ENCODE assay signal across 22 mouse cellular contexts in the genomic region with DNA sequence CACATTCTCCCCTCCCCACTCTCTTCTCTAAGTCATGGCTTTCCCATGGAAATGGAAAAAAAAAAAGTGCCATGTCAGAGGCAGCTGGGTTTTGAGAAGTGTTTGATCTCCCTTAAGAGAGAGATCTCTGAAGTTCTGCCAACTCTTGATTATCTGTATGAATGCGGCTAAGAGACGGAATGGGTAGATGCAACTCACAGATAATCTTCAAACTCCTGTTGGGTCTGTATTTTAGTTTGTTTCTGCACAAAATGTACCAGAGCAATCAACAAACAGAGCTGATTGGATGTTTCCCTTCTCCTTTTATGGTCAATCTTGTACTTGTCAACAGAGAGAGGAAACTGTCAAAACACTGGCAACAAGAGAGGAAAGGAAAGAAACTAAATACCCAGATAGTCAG. TPM values are rescaled to one million over a fixed set of nuclear protein-coding genes. Genes with fewer than 3 reads are reported as not detected.
DNase-seq lines count a peak whose midpoint lies in the region; ATAC-seq and TF ChIP-seq lines count a peak whose summit lies in the region.
"Had no signal": no experiment of that assay in that cellular context is flagged by ENCODE, and none has a peak within 500 bp of the region (broad histone marks: within the 10 kb centered on the region; RNA-seq: fewer than 3 reads in every experiment).

No protein-coding gene starts in this region.

- DNase-seq in embryonic facial prominence, embryonic 14.5 days (ENCODE audit: low spot score): peak; percentile 41
- no peak for DNase-seq in embryonic facial prominence, embryonic 10.5 days (ENCODE audit: low spot score)
- peak; percentile 53 for DNase-seq in lung, postnatal 0 days (ENCODE audit: low spot score)
- DNase-seq in lung, postnatal 14 days: no peak
- peak; percentile 2 for DNase-seq in induced T-regulatory cell, adult 2 months (ENCODE audit: low read depth)
- no peak for DNase-seq in T-cell, adult 2 months (ENCODE audit: low spot score)
- DNase-seq: adrenal gland, postnatal 10 days; cerebellum, adult 9-11 months; kidney, postnatal 36 days; layer of hippocampus, postnatal 36 days; liver, embryonic 13.5 days; lung, postnatal 10 days; thymus, postnatal 25 days had no signal

- no peak overlapping the region for H3K4me2 ChIP-seq in embryonic facial prominence, embryonic 14.5 days (ENCODE audit: low read depth, low read length)
- H3K4me2 ChIP-seq in lung, postnatal 0 days (replicated peaks; ENCODE audit: low read depth, low read length): no peak overlapping the region
- no peak overlapping the region for H3K4me2 ChIP-seq in kidney, embryonic 16.5 days (replicated peaks; ENCODE audit: low read depth, low read length)
- H3K4me2 ChIP-seq: forebrain, embryonic 12.5 days; hindbrain, embryonic 15.5 days; limb, embryonic 13.5 days; liver, embryonic 13.5 days; midbrain, embryonic 15.5 days had no signal

- no peak overlapping the region for H3K4me3 ChIP-seq in embryonic facial prominence, embryonic 14.5 days (ENCODE audit: low read depth, low read length)
- no peak overlapping the region for H3K4me3 ChIP-seq in embryonic facial prominence, embryonic 10.5 days
- no peak overlapping the region for H3K4me3 ChIP-seq in lung, postnatal 0 days (ENCODE audit: low read depth, low read length)
- H3K4me3 ChIP-seq in kidney, embryonic 16.5 days (ENCODE audit: low read length): no peak overlapping the region
- H3K4me3 ChIP-seq: forebrain, embryonic 12.5 days; heart, embryonic 10.5 days; hindbrain, embryonic 15.5 days; limb, embryonic 13.5 days; liver, embryonic 13.5 days; midbrain, embryonic 15.5 days had no signal

- H3K27ac ChIP-seq in embryonic facial prominence, embryonic 14.5 days (replicated peaks; ENCODE audit: low read depth, low read length): no peak overlapping the region
- no peak overlapping the region for H3K27ac ChIP-seq in embryonic facial prominence, embryonic 10.5 days (replicated peaks)
- H3K27ac ChIP-seq in lung, postnatal 0 days (ENCODE audit: low read length): 0 out of 2 replicates have a peak overlapping the region, but pooled peaks have one; percentile 54
- H3K27ac ChIP-seq in kidney, embryonic 16.5 days (ENCODE audit: low read length): no peak overlapping the region
- H3K27ac ChIP-seq: forebrain, embryonic 12.5 days; heart, embryonic 10.5 days; hindbrain, embryonic 15.5 days; limb, embryonic 13.5 days; liver, embryonic 13.5 days; midbrain, embryonic 15.5 days had no signal

- 0 out of 2 replicates have a peak, but pooled peaks have one; percentile 35 for TF ChIP-seq EP300 in lung, postnatal 0 days (IDR thresholded peaks at IDR 0.05)

- ATAC-seq in embryonic facial prominence, embryonic 14.5 days (ENCODE audit: low read depth): no peak
- peak; percentile 34; the same call in 1 of the 2 replicates for ATAC-seq in lung, postnatal 0 days
- peak; percentile 53 for ATAC-seq in CD4-positive, CD25-positive, alpha-beta regulatory T cell, adult 4 months
- no peak for ATAC-seq in kidney, embryonic 16.5 days (ENCODE audit: low FRiP score, low TSS enrichment)
- ATAC-seq: intestine, embryonic 16.5 days; midbrain, embryonic 15.5 days; Patski had no signal

- H3K27me3 ChIP-seq in embryonic facial prominence, embryonic 14.5 days (replicated peaks; ENCODE audit: control insufficient read depth, insufficient read depth, low read length): no peaks in the 10 kb centered on the region
- H3K27me3 ChIP-seq in embryonic facial prominence, embryonic 10.5 days (replicated peaks; ENCODE audit: low read depth, poor library complexity, severe bottlenecking): no peaks in the 10 kb centered on the region
- H3K27me3 ChIP-seq in lung, postnatal 0 days (replicated peaks; ENCODE audit: insufficient read depth, low read length): no peaks in the 10 kb centered on the region
- no peaks in the 10 kb centered on the region for H3K27me3 ChIP-seq in kidney, embryonic 16.5 days (ENCODE audit: insufficient read depth, low read length)
- H3K27me3 ChIP-seq: forebrain, embryonic 12.5 days; hindbrain, embryonic 15.5 days; limb, embryonic 13.5 days; liver, embryonic 13.5 days; midbrain, embryonic 15.5 days; Patski had no signal

- H3K9ac ChIP-seq in embryonic facial prominence, embryonic 14.5 days (ENCODE audit: low read depth, low read length): no peak overlapping the region
- H3K9ac ChIP-seq in lung, postnatal 0 days (replicated peaks; ENCODE audit: low read depth): no peak overlapping the region
- H3K9ac ChIP-seq in kidney, embryonic 16.5 days (replicated peaks; ENCODE audit: low read length): no peak overlapping the region
- H3K9ac ChIP-seq: forebrain, embryonic 12.5 days; hindbrain, embryonic 15.5 days; limb, embryonic 13.5 days; liver, embryonic 13.5 days; midbrain, embryonic 15.5 days had no signal

- no peak for TF ChIP-seq CTCF in lung, postnatal 0 days (IDR thresholded peaks at IDR 0.05)

- no peaks in the 10 kb centered on the region for H3K4me1 ChIP-seq in embryonic facial prominence, embryonic 14.5 days (ENCODE audit: control insufficient read depth, insufficient read depth, low read length)
- H3K4me1 ChIP-seq in embryonic facial prominence, embryonic 10.5 days: peaks cover 13% of the 10 kb centered on the region
- H3K4me1 ChIP-seq in lung, postnatal 0 days (ENCODE audit: insufficient read depth, low read depth, low read length): no peaks in the 10 kb centered on the region; the same call in 1 of the 2 replicates
- H3K4me1 ChIP-seq in kidney, embryonic 16.5 days (ENCODE audit: insufficient read depth, low read length): no peaks in the 10 kb centered on the region
- H3K4me1 ChIP-seq: heart, embryonic 10.5 days; hindbrain, embryonic 15.5 days; liver, embryonic 13.5 days; midbrain, embryonic 15.5 days had no signal

- 45% methylated on average over 2 of the region's 2 CpGs for WGBS in embryonic facial prominence, embryonic 14.5 days
- 86% methylated on average over 2 of the region's 2 CpGs for WGBS in embryonic facial prominence, embryonic 10.5 days
- WGBS in lung, postnatal 0 days: 33% methylated on average over 2 of the region's 2 CpGs
- 79% methylated on average over 2 of the region's 2 CpGs for WGBS in kidney, embryonic 16.5 days

- no peaks in the 10 kb centered on the region for H3K36me3 ChIP-seq in embryonic facial prominence, embryonic 14.5 days (ENCODE audit: control insufficient read depth, insufficient read depth, low read length)
- H3K36me3 ChIP-seq in embryonic facial prominence, embryonic 10.5 days (replicated peaks): no peaks in the 10 kb centered on the region
- H3K36me3 ChIP-seq in lung, postnatal 0 days (ENCODE audit: insufficient read depth, low read length): no peaks in the 10 kb centered on the region
- no peaks in the 10 kb centered on the region for H3K36me3 ChIP-seq in kidney, embryonic 16.5 days (ENCODE audit: insufficient read depth, low read length)
- H3K36me3 ChIP-seq: forebrain, embryonic 12.5 days; heart, embryonic 10.5 days; hindbrain, embryonic 15.5 days; limb, embryonic 13.5 days; liver, embryonic 13.5 days; midbrain, embryonic 15.5 days had no signal

- H3K9me3 ChIP-seq in embryonic facial prominence, embryonic 14.5 days (ENCODE audit: control insufficient read depth, low read length): no peaks in the 10 kb centered on the region
- no peaks in the 10 kb centered on the region for H3K9me3 ChIP-seq in embryonic facial prominence, embryonic 10.5 days
- H3K9me3 ChIP-seq in lung, postnatal 0 days (ENCODE audit: low read length): no peaks in the 10 kb centered on the region
- H3K9me3 ChIP-seq in kidney, embryonic 16.5 days (ENCODE audit: low read length): no peaks in the 10 kb centered on the region
- H3K9me3 ChIP-seq: forebrain, embryonic 12.5 days; heart, embryonic 10.5 days; hindbrain, embryonic 15.5 days; limb, embryonic 13.5 days; liver, embryonic 13.5 days; midbrain, embryonic 15.5 days had no signal

RNA-seq across cellular contexts. Expression of a gene that starts 55.9 kb away (rescaled TPM):
- 83.6 and 84.2 TPM in 2 replicates for polyA plus RNA-seq in embryonic facial prominence, embryonic 14.5 days (2014; fragmentation: Nextera tagmentation; extraction: Ambion mirVana)
- 61.2 and 66.3 TPM in 2 replicates for polyA plus RNA-seq in embryonic facial prominence, embryonic 10.5 days (2016; fragmentation: Nextera tagmentation; extraction: Ambion mirVana)
- polyA plus RNA-seq in lung, postnatal 0 days (2015; fragmentation: Nextera tagmentation; extraction: Ambion mirVana): 62.8 and 65.3 TPM in 2 replicates
- 1 to 10 TPM; 9.6 to 9.8 TPM for polyA plus RNA-seq in CD4-positive, CD25-positive, alpha-beta regulatory T cell, adult 4 months (2017; shearing (Covaris generic))
- polyA plus RNA-seq in kidney, embryonic 16.5 days (2015; fragmentation: Nextera tagmentation; extraction: Ambion mirVana): 61.6 and 62.7 TPM in 2 replicates

Comparison
In these comparisons a context has a peak if more than half of its experiments do, and no peak if none do; other contexts are left out.
1. DNase-seq: peak in embryonic facial prominence, embryonic 14.5 days (single experiment), lung, postnatal 0 days (single experiment) and induced T-regulatory cell, adult 2 months (single experiment); none in embryonic facial prominence, embryonic 10.5 days (single experiment), lung, postnatal 14 days (single experiment) and T-cell, adult 2 months (single experiment).
2. ATAC-seq: peak in lung, postnatal 0 days (single experiment) and CD4-positive, CD25-positive, alpha-beta regulatory T cell, adult 4 months (single experiment); none in embryonic facial prominence, embryonic 14.5 days (single experiment) and kidney, embryonic 16.5 days (single experiment).